Mouse (Mus musculus): ENCODE measurements around the gene Lgi2. TPM values are rescaled to one million over a fixed set of nuclear protein-coding genes. Genes with fewer than 3 reads are reported as not detected.

Gene Lgi2
- polyA plus RNA-seq, 1 experiment from 2014 or later, result 1.9 TPM

- H3K9ac ChIP-seq (replicated peaks), result no peak overlapping the region
- H3K27ac ChIP-seq (replicated peaks), result no peak overlapping the region
- no peak overlapping the region for H3K4me3 ChIP-seq
- no peaks in the 10 kb centered on the region for H3K36me3 ChIP-seq
- no peaks in the 10 kb centered on the region for H3K4me1 ChIP-seq
- no peaks in the 10 kb centered on the region for H3K27me3 ChIP-seq
- WGBS, result 79% methylated on average over 14 of the region's 14 CpGs
- no peak overlapping the region for H3K4me2 ChIP-seq (replicated peaks)
- ATAC-seq (replicated peaks), result no peak
- H3K9me3 ChIP-seq, result no peaks in the 10 kb centered on the region
These were observed 31.3 kb downstream of the Lgi2 start for GRCm38 (mm10) chr5:52534798-52535590.

GRCm38 (mm10) chr5:52533705-52534104, 32.6 kb downstream of the Lgi2 start:
- no peak for ATAC-seq (replicated peaks)
- 77% methylated on average over 9 of the region's 9 CpGs for WGBS
- no peak overlapping the region for H3K27ac ChIP-seq (replicated peaks)
- no peak overlapping the region for H3K4me2 ChIP-seq (replicated peaks)
- no peak overlapping the region for H3K4me3 ChIP-seq
- H3K36me3 ChIP-seq, result no peaks in the 10 kb centered on the region
- H3K4me1 ChIP-seq, result no peaks in the 10 kb centered on the region
- no peaks in the 10 kb centered on the region for H3K9me3 ChIP-seq
- H3K27me3 ChIP-seq, result no peaks in the 10 kb centered on the region
- H3K9ac ChIP-seq (replicated peaks), result no peak overlapping the region

GRCm38 (mm10) chr5:52528545-52528944, 37.7 kb downstream of the Lgi2 start:
- Histone ChIP-seq H3K4me3 (no peak overlapping the region), H3K27ac (replicated peaks) (no peak overlapping the region), H3K9ac (replicated peaks) (no peak overlapping the region), H3K9me3 (no peaks in the 10 kb centered on the region), H3K27me3 (no peaks in the 10 kb centered on the region), H3K4me2 (replicated peaks) (no peak overlapping the region), H3K4me1 (no peaks in the 10 kb centered on the region), H3K36me3 (no peaks in the 10 kb centered on the region)
- WGBS, result 66% methylated on average over 7 of the region's 7 CpGs
- ATAC-seq (replicated peaks), result no peak

- H3K27ac ChIP-seq (replicated peaks), result no peak overlapping the region
- no peaks in the 10 kb centered on the region for H3K36me3 ChIP-seq
- no peak overlapping the region for H3K9ac ChIP-seq (replicated peaks)
- H3K4me1 ChIP-seq, result no peaks in the 10 kb centered on the region
- no peaks in the 10 kb centered on the region for H3K27me3 ChIP-seq
- no peak overlapping the region for H3K4me2 ChIP-seq (replicated peaks)
- H3K4me3 ChIP-seq, result no peak overlapping the region
- no peak for ATAC-seq (replicated peaks)
- H3K9me3 ChIP-seq, result no peaks in the 10 kb centered on the region
- 92% methylated on average over 8 of the region's 8 CpGs for WGBS
These were observed 39.8 kb downstream of the Lgi2 start for GRCm38 (mm10) chr5:52526324-52526986.

- Histone ChIP-seq H3K27me3 (no peaks in the 10 kb centered on the region), H3K9ac (replicated peaks) (no peak overlapping the region), H3K36me3 (no peaks in the 10 kb centered on the region), H3K4me2 (replicated peaks) (no peak overlapping the region), H3K9me3 (no peaks in the 10 kb centered on the region), H3K4me3 (no peak overlapping the region), H3K27ac (replicated peaks) (no peak overlapping the region), H3K4me1 (no peaks in the 10 kb centered on the region)
- 54% methylated on average over 3 of the region's 3 CpGs for WGBS
- peak; percentile 27; the same call in 1 of the 2 replicates for ATAC-seq (replicated peaks)
These were observed 42.1 kb downstream of the Lgi2 start for GRCm38 (mm10) chr5:52524207-52524606.

- Histone ChIP-seq H3K4me1 (peaks cover 10% of the 10 kb centered on the region; the same call in 1 of the 2 replicates), H3K9me3 (no peaks in the 10 kb centered on the region), H3K4me3 (no peak overlapping the region), H3K27ac (replicated peaks) (no peak overlapping the region), H3K4me2 (replicated peaks) (no peak overlapping the region), H3K9ac (replicated peaks) (no peak overlapping the region), H3K36me3 (no peaks in the 10 kb centered on the region), H3K27me3 (no peaks in the 10 kb centered on the region)
- WGBS, result 90% methylated on average over 2 of the region's 2 CpGs
- no peak for ATAC-seq (replicated peaks)
These were observed 46.3 kb downstream of the Lgi2 start for GRCm38 (mm10) chr5:52519921-52520320.

GRCm38 (mm10) chr5:52516072-52516476, 50.2 kb downstream of the Lgi2 start:
- Histone ChIP-seq H3K27ac (replicated peaks) (peak overlapping the region; percentile 51), H3K4me3 (peak overlapping the region; percentile 39), H3K4me2 (replicated peaks) (peak overlapping the region; percentile 73), H3K27me3 (no peaks in the 10 kb centered on the region), H3K9me3 (no peaks in the 10 kb centered on the region), H3K36me3 (no peaks in the 10 kb centered on the region), H3K4me1 (peaks cover 10% of the 10 kb centered on the region; the same call in 1 of the 2 replicates), H3K9ac (replicated peaks) (peak overlapping the region; percentile 52)
- peak; percentile 84 for ATAC-seq (replicated peaks)
- 10% methylated on average over 21 of the region's 21 CpGs for WGBS

- Histone ChIP-seq H3K36me3 (no peaks in the 10 kb centered on the region), H3K9me3 (no peaks in the 10 kb centered on the region), H3K4me2 (replicated peaks) (peak overlapping the region; percentile 73), H3K4me1 (peaks cover 10% of the 10 kb centered on the region; the same call in 1 of the 2 replicates), H3K4me3 (peak overlapping the region; percentile 39), H3K27ac (replicated peaks) (peak overlapping the region; percentile 51), H3K27me3 (no peaks in the 10 kb centered on the region), H3K9ac (replicated peaks) (peak overlapping the region; percentile 52)
- ATAC-seq (replicated peaks), result peak; percentile 62
- 13% methylated on average over 22 of the region's 22 CpGs for WGBS
These were observed 50.8 kb downstream of the Lgi2 start for GRCm38 (mm10) chr5:52515246-52516021.

- Histone ChIP-seq H3K9ac (replicated peaks) (no peak overlapping the region), H3K27ac (replicated peaks) (no peak overlapping the region), H3K36me3 (no peaks in the 10 kb centered on the region), H3K27me3 (no peaks in the 10 kb centered on the region), H3K9me3 (no peaks in the 10 kb centered on the region), H3K4me1 (peaks cover 5% of the 10 kb centered on the region; the same call in 1 of the 2 replicates), H3K4me2 (replicated peaks) (no peak overlapping the region), H3K4me3 (no peak overlapping the region)
- ATAC-seq (replicated peaks), result no peak
- 55% methylated on average over 3 of the region's 3 CpGs for WGBS
These were observed 55.2 kb downstream of the Lgi2 start for GRCm38 (mm10) chr5:52511089-52511488.

- Histone ChIP-seq H3K4me2 (replicated peaks) (no peak overlapping the region), H3K9me3 (no peaks in the 10 kb centered on the region), H3K4me3 (no peak overlapping the region), H3K4me1 (no peaks in the 10 kb centered on the region), H3K27me3 (no peaks in the 10 kb centered on the region), H3K27ac (replicated peaks) (no peak overlapping the region), H3K36me3 (no peaks in the 10 kb centered on the region), H3K9ac (replicated peaks) (no peak overlapping the region)
- ATAC-seq (replicated peaks), result no peak
- WGBS, result 91% methylated on average over 6 of the region's 6 CpGs
These were observed 56.8 kb downstream of the Lgi2 start for GRCm38 (mm10) chr5:52509416-52509815.

GRCm38 (mm10) chr5:52504666-52505065, 61.6 kb downstream of the Lgi2 start:
- no peak for ATAC-seq (replicated peaks)
- 84% methylated on average over 13 of the region's 13 CpGs for WGBS
- H3K9me3 ChIP-seq, result no peaks in the 10 kb centered on the region
- H3K9ac ChIP-seq (replicated peaks), result no peak overlapping the region
- no peak overlapping the region for H3K27ac ChIP-seq (replicated peaks)
- no peak overlapping the region for H3K4me2 ChIP-seq (replicated peaks)
- H3K36me3 ChIP-seq, result no peaks in the 10 kb centered on the region
- no peaks in the 10 kb centered on the region for H3K4me1 ChIP-seq
- no peaks in the 10 kb centered on the region for H3K27me3 ChIP-seq
- H3K4me3 ChIP-seq, result no peak overlapping the region

- no peak for ATAC-seq (replicated peaks)
- Histone ChIP-seq H3K4me3 (no peak overlapping the region), H3K4me2 (replicated peaks) (no peak overlapping the region)
These were observed 62.1 kb downstream of the Lgi2 start for GRCm38 (mm10) chr5:52504148-52504547.

More at GRCm38 (mm10) chr5:52504148-52504547, 62.1 kb downstream of the Lgi2 start:
- Histone ChIP-seq H3K27ac (replicated peaks) (no peak overlapping the region), H3K9me3 (no peaks in the 10 kb centered on the region), H3K27me3 (no peaks in the 10 kb centered on the region), H3K36me3 (no peaks in the 10 kb centered on the region), H3K9ac (replicated peaks) (no peak overlapping the region), H3K4me1 (no peaks in the 10 kb centered on the region)
- 89% methylated on average over 11 of the region's 11 CpGs for WGBS
